Mouse (Mus musculus): ENCODE data around the gene Pramel6. TPM values are rescaled to one million over a fixed set of nuclear protein-coding genes. Genes with fewer than 3 reads are reported as not detected.
A peak's percentile ranks its signal among the peaks of the same experiment; 100 is the strongest.
"Not testable (repeated sequence)": the region's sequence is repeated elsewhere in the genome, so short reads cannot be mapped to it uniquely, and the experiment has no call there.

Gene Pramel6
- total RNA-seq, 1 experiment = 16.5 TPM

DNA sequence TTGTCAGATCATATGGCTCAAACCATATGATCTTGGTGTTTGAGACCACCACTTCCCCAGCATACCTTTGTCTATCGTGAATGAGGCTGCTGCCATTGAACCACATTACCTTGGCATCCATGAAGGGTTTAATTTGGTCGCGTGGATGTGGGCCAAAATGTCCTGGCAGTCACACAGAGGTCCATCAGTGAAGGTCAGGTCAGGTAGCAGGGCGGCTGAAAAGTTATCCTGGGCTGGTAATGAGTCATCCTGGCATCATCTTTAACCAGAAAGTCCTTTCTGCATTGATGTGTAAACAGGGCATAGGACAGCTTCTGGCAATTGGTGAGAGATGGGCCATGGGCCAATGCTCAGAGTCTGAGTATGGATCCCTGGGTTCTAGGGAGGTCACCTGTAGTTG lies 14.3 kb downstream of the Pramel6 start:
- Histone ChIP-seq H3K36me3 (ENCODE audit: control insufficient read depth, insufficient read depth, low read length, poor library complexity, severe bottlenecking) (no peaks in the 10 kb centered on the region), H3K9ac (ENCODE audit: insufficient read depth, low read depth, low read length, poor library complexity, severe bottlenecking) (no peak overlapping the region), H3K4me1 (ENCODE audit: control insufficient read depth in 2 of 2, insufficient read depth in 2 of 2, low read length in 2 of 2, poor library complexity in 1 of 2) (no peaks in the 10 kb centered on the region), H3K4me3 (ENCODE audit: insufficient read depth in 1 of 2, low read depth in 1 of 2, low read length in 2 of 2, poor library complexity in 1 of 2, severe bottlenecking in 1 of 2) (no peak overlapping the region), H3K27ac (ENCODE audit: insufficient read depth, low read depth, low read length, poor library complexity, severe bottlenecking) (no peak overlapping the region), H3K9me3 (ENCODE audit: control insufficient read depth, insufficient read depth, low read depth, low read length) (no peaks in the 10 kb centered on the region)
- in situ Hi-C loops (cut with MboI; ENCODE audit: low sequenced_read_pairs in 2 of 2, unreplicated experiment in 2 of 2) = no loop called here
- TF ChIP-seq ZC3H11A (IDR thresholded peaks at IDR 0.05; ENCODE audit: borderline replicate concordance, low read depth, low read length) (no peak), ZNF384 (IDR thresholded peaks at IDR 0.05; ENCODE audit: low read depth, low read length) (no peak), CHD2 (IDR thresholded peaks at IDR 0.05; ENCODE audit: low read depth, low read length) (no peak), MAFK (IDR thresholded peaks at IDR 0.05; ENCODE audit: insufficient read depth, low read depth, low read length) (no peak), HCFC1 (IDR thresholded peaks at IDR 0.05; ENCODE audit: borderline replicate concordance, insufficient read depth, low read length) (no peak)
- no peak for DNase-seq (ENCODE audit: low read depth, low spot score)

- H3K4me1 ChIP-seq (ENCODE audit: control insufficient read depth in 2 of 2, insufficient read depth in 2 of 2, low read length in 2 of 2, poor library complexity in 1 of 2); in situ Hi-C loops (cut with MboI; ENCODE audit: low sequenced_read_pairs in 2 of 2, unreplicated experiment in 2 of 2); H3K36me3 ChIP-seq (ENCODE audit: control insufficient read depth, insufficient read depth, low read length, poor library complexity, severe bottlenecking); DNase-seq (ENCODE audit: low read depth, low spot score); H3K27ac ChIP-seq (ENCODE audit: insufficient read depth, low read depth, low read length, poor library complexity, severe bottlenecking); H3K9me3 ChIP-seq (ENCODE audit: control insufficient read depth, insufficient read depth, low read depth, low read length): not testable (repeated sequence)
- peak overlapping the region; percentile 56; the same call in 1 of the 2 replicates for H3K9ac ChIP-seq (ENCODE audit: insufficient read depth, low read depth, low read length, poor library complexity, severe bottlenecking)
- peak overlapping the region; percentile 8 to 14; a peak in 3 of 4 replicates for H3K4me3 ChIP-seq (ENCODE audit: insufficient read depth in 1 of 2, low read depth in 1 of 2, low read length in 2 of 2, poor library complexity in 1 of 2, severe bottlenecking in 1 of 2)
Measured at GRCm38 (mm10) chr2:87525899-87526616, 19.7 kb downstream of the Pramel6 start.

DNA sequence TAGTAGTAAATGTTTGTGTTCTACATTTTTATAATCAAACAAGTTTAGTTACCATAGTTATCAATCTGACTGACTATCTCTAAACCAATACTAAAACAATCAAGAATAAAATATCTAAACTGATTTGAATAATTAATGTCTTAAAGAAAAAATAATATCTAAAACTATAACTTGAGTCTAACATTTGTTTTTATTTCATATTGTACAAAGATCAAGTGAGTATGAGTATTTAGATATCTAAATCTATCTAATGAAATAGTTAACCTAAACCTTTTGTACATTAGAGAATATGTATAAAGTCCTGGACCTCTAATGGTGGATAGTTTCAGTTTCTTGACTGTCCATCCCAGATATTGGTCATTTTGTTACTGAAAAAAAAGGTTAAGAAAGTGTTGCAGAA lies 25.1 kb downstream of the Pramel6 start, which contains the start of gene Olfr153:
Gene Olfr153, plus strand, starts transcription at position 301 of the 400 bp plus-strand sequence.
- DNase-seq (ENCODE audit: low read depth, low spot score) = no peak
- TF ChIP-seq ZNF384 (IDR thresholded peaks at IDR 0.05; ENCODE audit: low read depth, low read length) = no peak
- no peak for TF ChIP-seq HCFC1 (IDR thresholded peaks at IDR 0.05; ENCODE audit: borderline replicate concordance, insufficient read depth, low read length)
- no peak for TF ChIP-seq ZC3H11A (IDR thresholded peaks at IDR 0.05; ENCODE audit: borderline replicate concordance, low read depth, low read length)
- no peak for TF ChIP-seq CHD2 (IDR thresholded peaks at IDR 0.05; ENCODE audit: low read depth, low read length)
- TF ChIP-seq MAFK (IDR thresholded peaks at IDR 0.05; ENCODE audit: insufficient read depth, low read depth, low read length) = no peak
- Histone ChIP-seq H3K4me3 (ENCODE audit: insufficient read depth in 1 of 2, low read depth in 1 of 2, low read length in 2 of 2, poor library complexity in 1 of 2, severe bottlenecking in 1 of 2) (no peak within 1 kb of the TSS), H3K9me3 (ENCODE audit: control insufficient read depth, insufficient read depth, low read depth, low read length) (no peaks in the 10 kb centered on the region), H3K27ac (ENCODE audit: insufficient read depth, low read depth, low read length, poor library complexity, severe bottlenecking) (no peak within 1 kb of the TSS), H3K36me3 (ENCODE audit: control insufficient read depth, insufficient read depth, low read length, poor library complexity, severe bottlenecking) (no peaks in the 10 kb centered on the region), H3K4me1 (ENCODE audit: control insufficient read depth in 2 of 2, insufficient read depth in 2 of 2, low read length in 2 of 2, poor library complexity in 1 of 2) (peaks cover 2 to 6% of the 10 kb centered on the region in 2 experiments; a peak in 2 of 4 replicates), H3K9ac (ENCODE audit: insufficient read depth, low read depth, low read length, poor library complexity, severe bottlenecking) (no peak within 1 kb of the TSS)
- in situ Hi-C loops (cut with MboI; ENCODE audit: low sequenced_read_pairs in 2 of 2, unreplicated experiment in 2 of 2) = no loop called here

DNA sequence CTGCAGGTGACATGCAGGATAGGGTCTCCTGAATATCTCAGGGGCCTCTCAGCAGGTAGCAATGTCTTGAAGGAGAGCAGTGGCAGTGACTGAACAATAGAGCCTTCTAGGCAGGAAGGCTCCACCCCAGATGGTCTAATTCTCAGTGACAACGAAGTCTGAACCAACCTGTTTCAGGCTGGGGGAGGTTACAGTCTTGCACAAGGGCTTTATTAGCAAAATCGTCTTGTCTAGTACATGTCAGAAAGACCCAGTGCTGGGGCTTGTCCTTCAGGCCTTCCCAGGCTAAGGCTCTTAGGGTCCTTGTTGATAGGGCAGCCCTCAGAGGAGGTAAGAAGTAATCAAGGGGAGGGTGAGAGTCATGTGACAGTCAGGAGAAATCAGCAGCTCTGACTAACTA lies 28.5 kb downstream of the Pramel6 start:
- Histone ChIP-seq H3K4me3 (ENCODE audit: insufficient read depth in 1 of 2, low read depth in 1 of 2, low read length in 2 of 2, poor library complexity in 1 of 2, severe bottlenecking in 1 of 2) (no peak overlapping the region), H3K27ac (ENCODE audit: insufficient read depth, low read depth, low read length, poor library complexity, severe bottlenecking) (peak overlapping the region; percentile 74), H3K9me3 (ENCODE audit: control insufficient read depth, insufficient read depth, low read depth, low read length) (no peaks in the 10 kb centered on the region), H3K36me3 (ENCODE audit: control insufficient read depth, insufficient read depth, low read length, poor library complexity, severe bottlenecking) (no peaks in the 10 kb centered on the region), H3K4me1 (ENCODE audit: control insufficient read depth in 2 of 2, insufficient read depth in 2 of 2, low read length in 2 of 2, poor library complexity in 1 of 2) (peaks cover 2 to 6% of the 10 kb centered on the region in 2 experiments; a peak in 2 of 4 replicates), H3K9ac (ENCODE audit: insufficient read depth, low read depth, low read length, poor library complexity, severe bottlenecking) (no peak overlapping the region)
- no peak for TF ChIP-seq HCFC1 (IDR thresholded peaks at IDR 0.05; ENCODE audit: borderline replicate concordance, insufficient read depth, low read length)
- no peak for TF ChIP-seq CHD2 (IDR thresholded peaks at IDR 0.05; ENCODE audit: low read depth, low read length)
- TF ChIP-seq ZC3H11A (IDR thresholded peaks at IDR 0.05; ENCODE audit: borderline replicate concordance, low read depth, low read length) = no peak
- TF ChIP-seq MAFK (IDR thresholded peaks at IDR 0.05; ENCODE audit: insufficient read depth, low read depth, low read length) = no peak
- no peak for TF ChIP-seq ZNF384 (IDR thresholded peaks at IDR 0.05; ENCODE audit: low read depth, low read length)
- in situ Hi-C loops (cut with MboI; ENCODE audit: low sequenced_read_pairs in 2 of 2, unreplicated experiment in 2 of 2) = no loop called here
- peak; percentile 45 for DNase-seq (ENCODE audit: low read depth, low spot score)

DNA sequence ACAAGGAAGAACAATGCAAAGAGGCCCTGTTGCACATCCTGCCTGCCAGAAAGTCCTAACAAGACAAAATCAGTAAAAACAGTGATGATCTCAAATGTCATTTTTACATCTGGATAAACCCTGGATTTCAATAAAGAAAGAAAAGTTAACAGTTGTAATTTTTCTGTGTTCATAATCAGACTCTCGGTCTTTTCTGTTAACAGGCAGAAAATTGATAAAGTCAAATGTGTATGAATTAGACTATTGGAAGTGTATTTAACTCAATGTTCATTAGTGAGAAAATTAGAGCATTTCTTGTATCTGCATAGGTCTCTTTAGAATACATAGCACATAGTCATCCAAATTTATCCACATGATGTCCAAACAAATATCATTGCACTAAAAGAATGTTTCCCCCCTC lies 39.1 kb downstream of the Pramel6 start, which contains the start of gene Olfr1128:
Gene Olfr1128, minus strand, starts transcription at position 101 of the 400 bp plus-strand sequence.
- in situ Hi-C loops (cut with MboI; ENCODE audit: low sequenced_read_pairs in 2 of 2, unreplicated experiment in 2 of 2) = no loop called here
- no peaks in the 10 kb centered on the region for H3K36me3 ChIP-seq (ENCODE audit: control insufficient read depth, insufficient read depth, low read length, poor library complexity, severe bottlenecking)
- H3K4me3 ChIP-seq (ENCODE audit: insufficient read depth in 1 of 2, low read depth in 1 of 2, low read length in 2 of 2, poor library complexity in 1 of 2, severe bottlenecking in 1 of 2) = no peak within 1 kb of the TSS
- H3K9ac ChIP-seq (ENCODE audit: insufficient read depth, low read depth, low read length, poor library complexity, severe bottlenecking) = no peak within 1 kb of the TSS
- DNase-seq (ENCODE audit: low read depth, low spot score) = no peak
- no peak within 1 kb of the TSS for H3K27ac ChIP-seq (ENCODE audit: insufficient read depth, low read depth, low read length, poor library complexity, severe bottlenecking)
- no peaks in the 10 kb centered on the region for H3K4me1 ChIP-seq (ENCODE audit: control insufficient read depth in 2 of 2, insufficient read depth in 2 of 2, low read length in 2 of 2, poor library complexity in 1 of 2)
- TF ChIP-seq ZC3H11A (IDR thresholded peaks at IDR 0.05; ENCODE audit: borderline replicate concordance, low read depth, low read length) = no peak
- no peak for TF ChIP-seq ZNF384 (IDR thresholded peaks at IDR 0.05; ENCODE audit: low read depth, low read length)
- TF ChIP-seq CHD2 (IDR thresholded peaks at IDR 0.05; ENCODE audit: low read depth, low read length) = no peak
- TF ChIP-seq HCFC1 (IDR thresholded peaks at IDR 0.05; ENCODE audit: borderline replicate concordance, insufficient read depth, low read length) = no peak
- no peaks in the 10 kb centered on the region for H3K9me3 ChIP-seq (ENCODE audit: control insufficient read depth, insufficient read depth, low read depth, low read length)

All from ES-E14 (cell line).